Comparison of ENCODE assay signal across 13 mouse cellular contexts in genomic region chr15:77718240-77718639, GRCm38 (mm10). TPM values are rescaled to one million over a fixed set of nuclear protein-coding genes. Genes with fewer than 3 reads are reported as not detected.
"Had no signal": no experiment of that assay in that cellular context is flagged by ENCODE, and none has a peak within 500 bp of the region (broad histone marks: within the 10 kb centered on the region; RNA-seq: fewer than 3 reads in every experiment).

No protein-coding gene starts in this region.

RNA-seq across cellular contexts. Expression of gene Apol9b, which starts 10.6 kb away (rescaled TPM):
- polyA plus RNA-seq: hindbrain, embryonic 11.5 days; hindbrain, embryonic 13.5 days; hindbrain, embryonic 15.5 days; kidney, embryonic 15.5 days; limb, embryonic 11.5 days; limb, embryonic 13.5 days; liver, embryonic 12.5 days had no signal

RNA-seq across cellular contexts. Expression of gene Apol7e, which starts 19.6 kb away (rescaled TPM):
- polyA plus RNA-seq: hindbrain, embryonic 11.5 days; hindbrain, embryonic 13.5 days; hindbrain, embryonic 15.5 days; hindbrain, postnatal 0 days; kidney, embryonic 15.5 days; limb, embryonic 11.5 days; limb, embryonic 13.5 days; liver, embryonic 12.5 days had no signal

RNA-seq across cellular contexts. Expression of gene Apol8, which starts 38.6 kb away (rescaled TPM):
- polyA plus RNA-seq: heart, adult 2 months; heart, embryonic 15.5 days; intestine, embryonic 14.5 days; large intestine, adult 2 months; limb, embryonic 11.5 days; limb, embryonic 13.5 days; liver, adult 2 months had no signal
